Mouse (Mus musculus): ENCODE measurements around the gene Fam178b. TPM values are rescaled to one million over a fixed set of nuclear protein-coding genes. Genes with fewer than 3 reads are reported as not detected.

Gene Fam178b
- polyA plus RNA-seq, 1 experiment from 2014 or later: 0.30 TPM

DNA sequence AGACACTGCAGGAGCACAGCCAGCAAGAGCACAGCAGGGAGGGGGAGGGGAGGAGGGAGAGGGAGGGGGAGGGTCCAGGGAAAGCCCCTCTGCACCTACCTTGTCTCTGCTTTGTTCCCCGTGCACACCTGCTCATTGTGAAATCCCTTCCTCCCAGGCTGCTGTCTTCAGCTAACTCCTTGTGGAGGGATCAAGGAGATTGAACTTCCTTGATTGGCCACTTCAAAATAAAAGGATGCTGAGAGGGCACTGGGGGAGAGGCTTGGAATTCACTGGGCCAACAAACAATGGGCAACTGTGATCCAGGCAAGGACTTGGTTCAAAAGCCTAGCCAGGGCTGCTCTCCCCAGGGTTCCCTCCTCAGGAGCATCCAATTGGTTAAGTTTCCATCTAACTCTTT is 89.9 kb downstream of the Fam178b start:
- Histone ChIP-seq H3K9me3 (ENCODE audit: control insufficient read depth, low read length) (no peaks in the 10 kb centered on the region), H3K27ac (ENCODE audit: low read depth, low read length) (no peak overlapping the region), H3K4me3 (ENCODE audit: low read depth, low read length) (no peak overlapping the region), H3K9ac (ENCODE audit: low read depth, low read length) (no peak overlapping the region), H3K4me2 (no peak overlapping the region), H3K36me3 (ENCODE audit: control insufficient read depth, insufficient read depth, low read length) (no peaks in the 10 kb centered on the region), H3K4me1 (replicated peaks; ENCODE audit: control insufficient read depth, insufficient read depth, low read length) (peaks cover 13% of the 10 kb centered on the region), H3K27me3 (replicated peaks; ENCODE audit: control insufficient read depth, insufficient read depth, low read length) (no peaks in the 10 kb centered on the region)
- WGBS: 24% methylated on average over 1 of the region's 1 CpGs
- DNase-seq (ENCODE audit: low spot score): no peak
- ATAC-seq (replicated peaks; ENCODE audit: low FRiP score): no peak

DNA sequence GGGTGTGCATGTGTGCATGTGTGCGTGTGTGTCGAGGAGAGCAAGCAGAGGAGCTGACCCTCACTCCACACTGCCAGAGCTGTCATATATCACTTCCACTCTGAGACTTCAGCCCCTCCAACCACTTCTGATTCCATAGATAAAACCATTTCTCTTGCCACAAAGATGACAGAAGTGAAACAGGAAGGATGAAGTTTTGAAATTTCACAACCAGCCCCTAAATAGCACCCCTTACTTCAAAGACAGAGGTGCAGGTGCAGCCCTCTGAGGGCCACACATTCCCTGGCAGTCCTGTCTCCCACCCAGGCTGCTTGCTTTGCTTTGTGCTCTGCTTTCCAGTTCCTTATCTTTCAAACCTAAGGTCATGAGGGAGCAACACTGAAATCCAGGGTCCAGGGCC is 91.6 kb downstream of the Fam178b start:
- H3K4me1 ChIP-seq (replicated peaks; ENCODE audit: control insufficient read depth, insufficient read depth, low read length): peaks cover 13% of the 10 kb centered on the region

DNA sequence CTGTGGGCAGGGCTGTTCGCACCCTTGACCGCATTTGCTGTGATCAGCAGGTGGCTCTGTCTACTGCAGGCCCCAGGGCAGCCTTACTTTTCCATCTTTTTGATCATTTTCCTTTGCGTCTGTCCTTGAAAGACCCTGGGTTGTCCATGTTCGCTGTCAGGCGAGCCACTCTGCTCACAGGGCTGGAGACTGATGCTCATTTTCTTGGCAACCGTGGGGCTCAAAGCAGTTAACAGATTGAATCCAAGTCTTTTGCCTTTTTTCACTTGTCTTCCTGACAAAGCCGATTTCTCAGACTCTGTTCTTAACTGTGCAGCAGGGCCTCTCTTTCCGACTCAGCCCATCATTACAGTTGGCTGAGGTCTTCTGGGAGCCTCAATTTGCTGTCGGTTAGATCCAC is 92.3 kb downstream of the Fam178b start:
- Histone ChIP-seq H3K27ac (ENCODE audit: low read depth, low read length) (no peak overlapping the region), H3K4me1 (replicated peaks; ENCODE audit: control insufficient read depth, insufficient read depth, low read length) (peaks cover 15% of the 10 kb centered on the region; the same call in 1 of the 2 replicates), H3K4me3 (ENCODE audit: low read depth, low read length) (no peak overlapping the region), H3K27me3 (replicated peaks; ENCODE audit: control insufficient read depth, insufficient read depth, low read length) (no peaks in the 10 kb centered on the region), H3K9me3 (ENCODE audit: control insufficient read depth, low read length) (no peaks in the 10 kb centered on the region), H3K4me2 (no peak overlapping the region), H3K36me3 (ENCODE audit: control insufficient read depth, insufficient read depth, low read length) (no peaks in the 10 kb centered on the region), H3K9ac (ENCODE audit: low read depth, low read length) (no peak overlapping the region)
- DNase-seq (ENCODE audit: low spot score) (no peak), ATAC-seq (replicated peaks; ENCODE audit: low FRiP score) (no peak)
- WGBS: 80% methylated on average over 9 of the region's 9 CpGs

More for the DNA sequence above, 91.6 kb downstream of the Fam178b start:
- DNase-seq (ENCODE audit: low spot score) (no peak), ATAC-seq (replicated peaks; ENCODE audit: low FRiP score) (no peak)
- 36% methylated on average over 2 of the region's 2 CpGs for WGBS
- Histone ChIP-seq H3K4me2 (no peak overlapping the region), H3K4me3 (ENCODE audit: low read depth, low read length) (no peak overlapping the region), H3K27me3 (replicated peaks; ENCODE audit: control insufficient read depth, insufficient read depth, low read length) (no peaks in the 10 kb centered on the region), H3K9me3 (ENCODE audit: control insufficient read depth, low read length) (no peaks in the 10 kb centered on the region), H3K27ac (ENCODE audit: low read depth, low read length) (no peak overlapping the region), H3K9ac (ENCODE audit: low read depth, low read length) (no peak overlapping the region), H3K36me3 (ENCODE audit: control insufficient read depth, insufficient read depth, low read length) (no peaks in the 10 kb centered on the region)

DNA sequence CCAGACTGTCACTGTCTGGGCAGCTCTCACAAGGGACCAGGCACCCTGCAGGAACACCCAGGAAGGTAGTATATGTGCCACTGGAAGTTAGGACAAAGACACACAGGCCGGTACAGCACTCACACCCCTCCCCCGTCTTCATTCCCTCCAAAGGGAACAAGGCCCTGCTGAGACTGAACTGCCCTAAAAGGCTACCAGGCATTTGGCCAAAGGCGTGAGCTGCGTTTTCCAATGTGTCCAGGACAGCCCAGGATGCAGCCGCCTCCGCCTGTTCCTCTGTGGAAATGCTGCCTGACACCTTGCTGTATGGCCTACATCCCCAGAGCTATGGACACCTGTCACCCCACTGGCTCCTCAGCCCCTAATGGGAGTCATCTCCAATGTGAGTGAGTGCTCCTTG is 93.5 kb downstream of the Fam178b start:
- no peak overlapping the region for H3K27ac ChIP-seq (ENCODE audit: low read depth, low read length)
- no peak overlapping the region for H3K4me3 ChIP-seq (ENCODE audit: low read depth, low read length)
- H3K4me2 ChIP-seq: no peak overlapping the region
- no peak for ATAC-seq (replicated peaks; ENCODE audit: low FRiP score)
- H3K9me3 ChIP-seq (ENCODE audit: control insufficient read depth, low read length): no peaks in the 10 kb centered on the region
- DNase-seq (ENCODE audit: low spot score): no peak
- WGBS: 65% methylated on average over 6 of the region's 6 CpGs
- no peak overlapping the region for H3K9ac ChIP-seq (ENCODE audit: low read depth, low read length)
- H3K27me3 ChIP-seq (replicated peaks; ENCODE audit: control insufficient read depth, insufficient read depth, low read length): no peaks in the 10 kb centered on the region
- no peaks in the 10 kb centered on the region for H3K36me3 ChIP-seq (ENCODE audit: control insufficient read depth, insufficient read depth, low read length)
- H3K4me1 ChIP-seq (replicated peaks; ENCODE audit: control insufficient read depth, insufficient read depth, low read length): peaks cover 17% of the 10 kb centered on the region; the same call in 1 of the 2 replicates

DNA sequence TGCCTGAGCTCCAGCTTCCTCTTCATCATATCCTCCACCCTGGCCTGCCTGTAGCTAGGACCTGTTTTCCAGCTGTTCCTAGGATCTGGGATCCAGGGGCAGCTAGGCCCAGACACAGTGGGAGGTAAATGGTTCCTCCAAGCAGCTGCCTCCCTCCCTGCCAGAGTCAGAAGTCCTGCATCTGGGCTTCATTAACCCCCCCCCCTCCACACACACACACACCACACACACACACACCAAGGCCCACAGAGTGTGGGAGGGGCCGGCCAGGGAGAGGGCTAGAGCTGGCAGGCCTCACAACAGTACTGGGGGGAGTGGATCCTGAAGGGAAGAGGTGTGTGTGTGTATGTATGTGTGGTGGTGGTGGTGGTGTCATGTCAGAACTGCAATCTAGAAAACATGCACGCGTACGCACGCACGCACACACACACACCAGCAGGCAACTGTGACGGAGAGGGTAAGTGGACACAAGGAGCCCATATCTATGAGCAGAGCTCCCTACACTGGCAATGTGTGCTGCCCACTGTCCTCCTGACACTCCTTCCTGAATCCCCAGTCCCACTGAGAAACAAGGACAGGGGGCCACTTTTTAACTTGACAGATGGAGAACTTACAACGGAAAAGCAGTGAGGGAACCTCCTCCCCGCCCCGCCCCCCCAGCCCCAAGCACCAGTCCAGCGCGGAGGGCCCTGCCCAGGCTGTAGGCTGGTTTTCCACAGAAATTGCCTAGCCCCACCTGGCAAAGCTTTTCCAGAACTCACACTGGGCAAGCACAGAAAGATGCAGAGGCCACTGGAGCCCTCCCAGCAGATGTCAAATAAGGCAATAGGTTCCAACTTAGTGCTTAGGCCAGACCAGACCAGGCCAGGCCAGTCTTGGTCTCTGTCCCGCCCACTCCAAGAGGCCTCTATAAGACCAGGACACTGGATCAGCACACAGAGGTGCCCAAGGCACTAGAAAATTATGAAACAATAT is 94.2 kb downstream of the Fam178b start:
- no peaks in the 10 kb centered on the region for H3K36me3 ChIP-seq (ENCODE audit: control insufficient read depth, insufficient read depth, low read length)
- WGBS: 53% methylated on average over 13 of the region's 13 CpGs
- H3K27ac ChIP-seq (ENCODE audit: low read depth, low read length): no peak overlapping the region
- ATAC-seq (replicated peaks; ENCODE audit: low FRiP score) (0 out of 2 replicates have a peak, but pooled peaks have one; percentile 16), DNase-seq (ENCODE audit: low spot score) (no peak)
- no peak overlapping the region for H3K4me2 ChIP-seq
- H3K9ac ChIP-seq (ENCODE audit: low read depth, low read length): no peak overlapping the region
- H3K27me3 ChIP-seq (replicated peaks; ENCODE audit: control insufficient read depth, insufficient read depth, low read length): no peaks in the 10 kb centered on the region
- H3K4me3 ChIP-seq (ENCODE audit: low read depth, low read length): no peak overlapping the region
- peaks cover 20% of the 10 kb centered on the region; the same call in 1 of the 2 replicates for H3K4me1 ChIP-seq (replicated peaks; ENCODE audit: control insufficient read depth, insufficient read depth, low read length)
- no peaks in the 10 kb centered on the region for H3K9me3 ChIP-seq (ENCODE audit: control insufficient read depth, low read length)

DNA sequence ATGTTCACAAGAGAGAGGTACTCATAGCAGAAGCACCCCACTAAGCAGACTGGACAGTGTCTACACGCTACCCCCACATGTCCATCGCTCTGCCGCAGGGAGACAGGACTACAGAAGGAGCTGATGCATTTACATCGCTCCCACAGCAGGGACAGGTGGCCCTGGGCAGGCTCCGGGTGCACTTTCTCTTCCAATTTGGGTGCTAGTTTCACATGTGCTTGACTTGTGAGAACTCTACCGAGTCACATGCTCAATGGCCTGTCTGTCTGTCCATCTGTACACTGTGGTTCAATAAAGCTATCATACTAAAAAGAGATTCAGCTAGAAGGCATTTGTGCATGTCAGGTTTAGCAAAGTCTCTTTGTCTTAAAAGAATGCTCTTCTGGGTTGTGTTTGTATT is 95.1 kb downstream of the Fam178b start:
- H3K9ac ChIP-seq (ENCODE audit: low read depth, low read length): no peak overlapping the region
- DNase-seq (ENCODE audit: low spot score): no peak
- no peaks in the 10 kb centered on the region for H3K36me3 ChIP-seq (ENCODE audit: control insufficient read depth, insufficient read depth, low read length)
- no peak overlapping the region for H3K4me2 ChIP-seq
- H3K4me3 ChIP-seq (ENCODE audit: low read depth, low read length): no peak overlapping the region
- no peak for ATAC-seq (replicated peaks; ENCODE audit: low FRiP score)
- H3K27me3 ChIP-seq (replicated peaks; ENCODE audit: control insufficient read depth, insufficient read depth, low read length): no peaks in the 10 kb centered on the region
- 78% methylated on average over 6 of the region's 6 CpGs for WGBS
- H3K4me1 ChIP-seq (replicated peaks; ENCODE audit: control insufficient read depth, insufficient read depth, low read length): peaks cover 20% of the 10 kb centered on the region; the same call in 1 of the 2 replicates
- no peaks in the 10 kb centered on the region for H3K9me3 ChIP-seq (ENCODE audit: control insufficient read depth, low read length)
- no peak overlapping the region for H3K27ac ChIP-seq (ENCODE audit: low read depth, low read length)

DNA sequence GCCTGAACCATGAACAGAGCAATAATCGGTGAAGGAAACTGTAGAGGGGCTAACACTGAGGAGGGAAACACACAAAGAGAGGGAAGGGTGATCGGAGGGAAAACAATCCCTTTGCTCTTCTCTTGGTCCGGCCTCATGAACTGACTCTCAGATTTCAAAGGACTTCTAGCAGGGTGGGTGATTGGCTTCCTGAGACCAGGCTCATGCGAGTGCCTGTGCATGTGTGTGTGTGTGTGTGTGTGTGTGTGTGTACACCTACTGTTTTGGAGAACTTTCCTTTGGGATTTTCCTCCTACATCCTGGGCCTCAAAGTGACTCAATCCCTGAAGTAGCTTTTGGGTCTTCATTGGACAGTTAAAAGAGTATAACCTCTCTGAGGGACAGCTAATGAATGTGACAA is 96.7 kb downstream of the Fam178b start:
- Histone ChIP-seq H3K9ac (ENCODE audit: low read depth, low read length) (no peak overlapping the region), H3K27me3 (replicated peaks; ENCODE audit: control insufficient read depth, insufficient read depth, low read length) (peaks cover 5% of the 10 kb centered on the region), H3K4me3 (ENCODE audit: low read depth, low read length) (no peak overlapping the region), H3K27ac (ENCODE audit: low read depth, low read length) (no peak overlapping the region), H3K4me2 (no peak overlapping the region), H3K9me3 (ENCODE audit: control insufficient read depth, low read length) (no peaks in the 10 kb centered on the region), H3K4me1 (replicated peaks; ENCODE audit: control insufficient read depth, insufficient read depth, low read length) (peaks cover 18% of the 10 kb centered on the region), H3K36me3 (ENCODE audit: control insufficient read depth, insufficient read depth, low read length) (no peaks in the 10 kb centered on the region)
- DNase-seq (ENCODE audit: low spot score): no peak
- 61% methylated on average over 4 of the region's 4 CpGs for WGBS
- no peak for ATAC-seq (replicated peaks; ENCODE audit: low FRiP score)

DNA sequence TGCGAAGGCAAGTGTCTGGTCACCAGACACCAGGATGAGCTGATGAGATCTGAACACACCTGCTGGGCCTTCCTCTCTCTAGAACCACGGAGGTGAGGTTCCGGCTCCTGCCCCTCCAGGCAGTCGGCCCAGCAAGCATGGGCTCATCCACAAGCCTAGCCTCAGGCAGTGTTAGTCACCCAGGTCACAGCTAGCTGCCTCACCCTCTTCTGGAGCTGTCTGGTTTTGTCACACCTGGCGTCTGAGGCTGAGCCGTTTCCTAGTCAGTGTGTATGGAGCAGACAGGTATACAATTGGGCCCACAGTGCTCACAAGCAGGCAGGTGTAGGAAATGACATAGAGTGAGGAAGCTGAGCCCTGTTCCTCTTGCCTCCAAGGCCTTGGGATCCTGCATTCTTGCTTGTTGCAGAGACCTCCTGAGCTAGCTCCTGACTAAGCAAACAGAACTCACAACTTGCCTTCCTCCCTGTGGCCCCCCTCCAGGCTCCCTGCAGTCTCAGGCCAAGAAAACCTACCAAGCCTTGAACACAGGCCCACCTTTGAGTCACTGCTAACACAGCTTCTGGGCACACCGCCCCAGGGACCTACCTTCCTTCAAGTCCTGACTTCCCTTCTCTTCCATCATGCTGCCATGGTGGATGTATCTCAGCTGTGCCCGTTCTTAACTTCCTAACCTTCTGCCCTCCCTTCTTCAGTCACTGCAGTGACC is 99.4 kb downstream of the Fam178b start:
- peaks cover 5% of the 10 kb centered on the region for H3K27me3 ChIP-seq (replicated peaks; ENCODE audit: control insufficient read depth, insufficient read depth, low read length)
- H3K9me3 ChIP-seq (ENCODE audit: control insufficient read depth, low read length): no peaks in the 10 kb centered on the region
- H3K4me1 ChIP-seq (replicated peaks; ENCODE audit: control insufficient read depth, insufficient read depth, low read length): peaks cover 24% of the 10 kb centered on the region
- H3K27ac ChIP-seq (ENCODE audit: low read depth, low read length): no peak overlapping the region
- no peak overlapping the region for H3K9ac ChIP-seq (ENCODE audit: low read depth, low read length)
- no peaks in the 10 kb centered on the region for H3K36me3 ChIP-seq (ENCODE audit: control insufficient read depth, insufficient read depth, low read length)
- H3K4me2 ChIP-seq: no peak overlapping the region
- ATAC-seq (replicated peaks; ENCODE audit: low FRiP score): no peak
- 76% methylated on average over 8 of the region's 8 CpGs for WGBS
- no peak overlapping the region for H3K4me3 ChIP-seq (ENCODE audit: low read depth, low read length)
- no peak for DNase-seq (ENCODE audit: low spot score)

All from liver, embryonic 11.5 days (tissue).